Mouse (Mus musculus) induced T-regulatory cell, adult 2 months (primary cell): ENCODE data around the gene Stn1.
"Not testable (repeated sequence)": the region's sequence is repeated elsewhere in the genome, so short reads cannot be mapped to it uniquely, and the experiment has no call there.

Experiments used
- DNase-seq: peaks from one replicate; pipeline ENCODE4 v3.0.0-alpha.2; 2012; ENCODE audit warnings: low read depth

The Stn1 gene

DNA sequence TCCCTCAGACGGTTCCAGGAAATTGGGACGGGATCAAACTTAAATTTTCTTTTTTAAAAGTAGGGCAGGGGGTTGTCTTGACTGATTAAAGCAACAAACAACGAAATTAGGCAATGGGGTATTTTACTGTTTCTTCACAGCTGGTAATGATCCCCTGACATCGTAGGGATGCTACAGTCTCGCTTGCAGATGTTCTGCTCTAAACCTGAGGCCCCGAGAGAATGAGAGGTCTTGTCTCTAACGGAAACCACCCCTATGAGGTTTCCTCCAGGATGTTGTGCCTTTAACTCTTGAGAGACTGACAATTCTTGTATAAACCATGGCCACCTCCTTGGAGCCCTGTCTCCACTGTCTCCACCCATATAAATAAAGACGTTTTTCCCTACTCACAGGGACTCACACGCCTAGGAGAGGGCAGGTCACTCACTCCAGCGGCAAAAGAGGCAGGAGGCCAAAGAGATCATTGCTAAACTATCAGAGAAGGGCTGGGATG lies at the start of gene Stn1:
Stn1 (minus strand) TSS at position 208 of the 493 bp plus-strand sequence.
- DNase-seq, result peak; percentile 81

GRCm38 (mm10) chr19:47587009-47587408 lies 49.7 kb upstream of the Stn1 start:
- DNase-seq, result no peak

DNA sequence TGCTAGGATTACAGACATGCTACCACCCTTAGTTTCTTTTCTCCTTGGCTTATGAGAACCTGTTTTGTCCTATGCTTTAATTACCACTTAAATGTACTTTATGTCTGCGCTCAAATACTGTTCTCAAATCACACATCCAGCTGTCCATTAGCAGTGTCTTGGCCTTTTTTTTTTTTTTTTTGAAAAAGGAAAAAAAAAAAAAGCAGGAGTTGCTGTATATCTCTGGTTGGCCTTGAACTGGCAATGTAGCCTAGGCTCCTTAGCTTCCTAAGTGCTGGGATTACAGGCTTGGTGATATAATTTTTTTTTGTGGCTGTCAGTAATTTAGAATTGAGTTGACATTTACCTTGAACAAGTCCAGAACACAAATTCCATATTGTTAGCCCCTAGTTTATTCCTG lies 48.5 kb upstream of the Stn1 start:
- DNase-seq, result no peak

DNA sequence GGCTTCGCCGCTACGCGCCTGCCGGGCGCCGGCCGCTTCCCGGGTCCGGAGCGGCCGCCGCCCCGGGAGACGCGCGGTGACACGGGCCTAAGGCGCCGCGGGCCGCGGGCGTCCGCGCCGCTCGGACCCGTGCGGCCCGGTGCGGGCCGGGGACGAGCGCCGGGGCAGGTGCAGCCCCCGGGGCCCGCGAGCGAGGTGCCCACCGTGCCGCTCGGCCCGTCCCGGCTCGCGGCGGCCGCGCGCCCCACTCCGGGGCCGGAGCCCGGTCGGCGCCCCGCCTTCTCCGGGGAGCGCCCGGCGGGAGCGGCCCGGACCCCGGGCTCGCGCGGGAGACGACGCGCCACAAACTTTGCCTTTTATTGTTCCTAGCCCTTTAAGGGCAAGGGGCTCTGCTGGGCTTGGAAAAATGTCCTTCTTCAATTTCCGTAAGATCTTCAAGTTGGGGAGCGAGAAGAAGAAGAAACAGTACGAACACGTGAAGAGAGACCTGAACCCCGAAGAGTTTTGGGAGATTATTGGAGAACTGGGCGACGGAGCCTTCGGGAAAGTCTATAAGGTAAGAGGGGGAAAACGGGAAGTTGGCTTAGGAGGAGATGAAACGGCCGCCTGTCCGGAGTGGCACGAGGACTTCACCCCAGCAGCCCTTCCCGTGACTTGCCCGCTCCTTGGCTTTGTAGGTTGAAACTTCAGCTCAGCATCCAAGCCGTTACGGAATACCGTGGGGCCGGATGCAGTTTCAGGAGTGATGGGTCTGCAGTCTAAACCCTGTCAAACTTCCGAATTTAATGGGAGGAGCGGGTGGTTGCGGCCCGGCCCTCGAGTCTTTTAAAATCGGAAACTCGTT lies 42.7 kb upstream of the Stn1 start:
- peak; percentile 62 for DNase-seq

GRCm38 (mm10) chr19:47579225-47579787 lies 42.0 kb upstream of the Stn1 start, which contains the start of gene Slk:
Slk (plus strand) TSS chr19:47579678.
- peak; percentile 91 for DNase-seq

- DNase-seq, result no peak
Measured at GRCm38 (mm10) chr19:47578581-47579224, 41.4 kb upstream of the Stn1 start.

GRCm38 (mm10) chr19:47573718-47574117 lies 36.4 kb upstream of the Stn1 start:
- DNase-seq, result no peak

DNA sequence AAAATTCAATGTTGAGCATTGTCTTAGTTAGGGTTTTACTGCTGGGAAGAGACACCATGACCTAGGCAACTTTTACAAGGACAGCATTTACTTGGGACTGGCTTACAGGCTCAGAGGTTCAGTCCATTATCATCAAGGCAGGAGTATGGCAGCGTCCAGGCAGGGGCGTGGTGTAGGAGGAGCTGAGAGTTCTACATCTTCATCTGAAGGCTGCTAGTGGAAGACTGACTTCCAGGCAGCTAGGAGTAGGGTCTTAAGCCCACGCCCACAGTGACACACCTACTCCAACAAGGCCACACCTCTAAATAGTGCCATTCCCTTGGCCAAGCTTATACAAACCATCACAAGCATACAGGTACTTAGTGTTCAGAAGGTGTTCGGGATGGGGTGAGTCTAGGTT lies 34.7 kb upstream of the Stn1 start:
- not testable (repeated sequence) for DNase-seq

GRCm38 (mm10) chr19:47570042-47570441 lies 32.7 kb upstream of the Stn1 start:
- DNase-seq, result no peak

GRCm38 (mm10) chr19:47565994-47566393 lies 28.7 kb upstream of the Stn1 start:
- no peak for DNase-seq

- no peak for DNase-seq
Measured at GRCm38 (mm10) chr19:47565031-47565654, 27.8 kb upstream of the Stn1 start.

DNA sequence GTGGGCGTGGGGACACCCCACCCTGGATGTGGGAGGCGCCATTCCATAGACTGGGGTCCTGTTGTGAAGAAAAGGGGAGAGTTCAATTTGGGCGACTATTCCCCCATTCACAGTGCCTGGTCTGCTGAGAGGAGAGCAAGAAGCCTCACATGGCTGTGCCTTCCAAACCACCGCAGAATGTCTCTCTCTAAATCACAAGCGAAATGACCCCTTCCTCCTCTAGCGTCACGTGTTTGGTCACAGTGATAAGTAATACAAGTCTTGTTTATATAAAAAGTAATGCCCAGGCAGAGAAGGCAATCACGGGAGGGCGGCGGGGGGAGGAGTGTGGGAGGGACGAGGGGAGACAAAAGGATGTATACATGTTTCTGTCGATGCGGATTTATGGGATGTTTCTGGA lies 26.4 kb upstream of the Stn1 start:
- DNase-seq, result no peak

GRCm38 (mm10) chr19:47561996-47562441 lies 24.7 kb upstream of the Stn1 start:
- no peak for DNase-seq

- DNase-seq, result no peak
Measured at GRCm38 (mm10) chr19:47560544-47561161, 23.3 kb upstream of the Stn1 start.

DNA sequence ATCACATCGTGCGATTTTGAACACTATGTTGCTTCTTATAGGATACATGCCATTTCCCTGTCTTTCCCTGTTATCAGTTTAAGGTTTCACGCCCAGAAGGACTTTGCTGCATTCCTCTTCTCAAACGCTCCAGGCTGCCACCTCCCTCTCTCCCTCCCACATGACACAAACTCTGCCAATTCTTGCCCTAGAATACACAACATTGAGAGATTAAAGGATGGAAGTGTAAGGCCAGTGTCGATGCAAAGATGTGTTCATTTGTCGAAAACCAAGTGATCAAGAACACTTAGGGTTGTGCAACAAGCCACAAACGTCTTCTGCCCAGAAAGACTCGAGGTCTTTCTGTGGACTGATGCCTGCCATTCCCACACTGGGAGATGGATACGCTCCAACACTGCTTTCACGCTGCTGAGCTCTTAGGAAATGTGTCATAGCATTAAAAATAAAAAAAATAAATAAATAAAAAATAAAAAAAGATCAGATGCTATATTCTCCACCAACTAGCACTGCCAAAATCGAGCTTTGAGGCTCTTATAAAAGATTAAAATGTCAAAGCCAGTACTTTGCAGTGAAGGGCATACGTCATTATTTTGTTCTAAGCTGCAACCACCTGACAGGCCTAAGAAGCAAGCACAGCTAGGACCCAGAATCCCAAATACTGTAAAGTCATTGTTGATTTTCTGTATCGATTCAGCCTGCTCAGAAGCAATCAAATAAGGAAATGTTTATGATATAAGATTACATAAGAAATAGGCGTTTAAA lies 22.6 kb upstream of the Stn1 start:
- DNase-seq, result no peak

DNA sequence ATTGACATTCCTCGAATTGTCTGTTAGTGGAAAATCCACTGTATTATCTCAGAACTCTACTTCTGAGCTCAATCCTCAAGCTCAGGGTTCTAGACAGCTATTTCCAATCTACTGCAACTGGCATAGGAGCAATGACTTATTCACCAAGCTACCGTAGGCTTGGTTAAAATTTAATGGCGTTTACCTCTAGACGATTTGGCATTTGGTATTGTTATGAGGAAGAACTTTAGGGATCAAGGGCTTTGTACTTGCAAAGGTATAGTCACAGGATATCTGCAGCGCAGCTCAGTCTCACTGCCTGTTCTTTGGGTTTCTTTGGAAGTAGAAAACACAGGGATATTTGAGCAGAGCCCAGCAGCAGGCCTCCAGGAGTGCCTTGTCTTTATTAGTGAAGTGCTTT lies 21.8 kb upstream of the Stn1 start:
- DNase-seq, result no peak

DNA sequence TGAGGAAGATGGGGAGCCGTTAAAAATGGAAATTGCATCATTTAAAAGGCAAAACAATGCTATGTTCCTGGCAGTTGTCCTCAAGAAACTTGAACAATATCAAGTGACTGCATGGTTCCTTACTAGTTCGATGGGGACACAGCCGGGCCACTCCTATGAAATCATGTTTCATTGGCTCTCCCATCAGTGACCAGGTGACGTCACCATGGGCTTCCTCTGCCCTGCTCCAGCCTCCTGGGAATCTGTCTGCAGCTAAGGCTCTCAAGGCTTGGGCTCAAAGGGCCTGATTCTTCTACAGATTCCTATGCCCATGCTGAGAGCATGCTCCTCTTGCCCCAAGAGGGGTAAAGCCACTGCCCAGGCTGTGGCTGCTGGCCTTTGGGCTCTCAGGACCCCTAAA lies 12.3 kb upstream of the Stn1 start:
- DNase-seq, result no peak

GRCm38 (mm10) chr19:47549174-47549573 lies 11.9 kb upstream of the Stn1 start:
- DNase-seq, result no peak

DNA sequence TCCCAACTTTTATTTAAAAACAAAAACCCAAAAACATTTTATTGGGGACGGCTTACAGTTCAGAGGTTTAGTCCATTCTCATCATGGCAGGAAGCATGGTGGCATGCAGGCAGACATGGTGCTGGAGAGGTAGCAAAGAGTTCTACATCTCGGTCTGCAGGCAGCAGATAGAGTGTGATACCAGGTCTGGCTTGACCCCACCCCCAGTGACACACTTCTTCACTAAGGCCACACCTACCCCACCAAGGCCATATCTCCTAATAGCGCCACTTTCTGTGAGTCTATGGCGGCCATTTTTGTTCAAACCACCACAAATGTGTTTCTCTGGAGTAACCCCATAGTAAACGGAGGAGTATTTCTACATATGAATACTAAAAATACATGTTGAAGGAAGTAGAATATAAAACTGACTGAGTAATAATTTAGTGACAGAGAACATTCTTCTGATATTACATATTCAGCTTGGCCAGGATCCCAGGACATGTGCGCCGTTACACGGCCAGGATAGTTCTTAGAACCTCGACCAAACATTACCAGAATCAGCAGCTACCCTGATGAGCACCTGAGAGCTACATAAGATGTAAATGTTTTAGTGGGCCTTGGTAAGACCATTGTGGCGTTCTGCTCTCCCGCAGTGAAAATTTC lies 11.2 kb upstream of the Stn1 start:
- DNase-seq, result no peak

DNA sequence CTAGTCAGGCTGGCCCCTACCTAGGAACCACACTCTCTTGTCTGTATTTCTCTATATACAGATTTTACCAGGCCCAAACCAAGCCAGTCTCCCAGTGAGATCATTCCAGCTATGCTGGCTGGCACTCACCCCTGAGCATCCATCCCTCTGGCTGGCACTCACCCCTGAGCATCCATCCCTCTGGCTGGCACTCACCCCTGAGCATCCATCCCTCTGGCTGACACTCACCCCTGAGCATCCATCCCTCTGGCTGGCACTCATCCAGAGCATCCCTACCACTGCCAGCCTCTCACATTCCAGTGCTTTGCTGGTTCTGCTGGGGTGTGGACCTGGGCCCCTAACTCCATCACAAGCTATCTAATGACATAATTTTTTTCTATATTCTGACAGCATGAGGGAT lies 8.2 kb upstream of the Stn1 start:
- DNase-seq, result no peak

- DNase-seq, result no peak
Measured at GRCm38 (mm10) chr19:47545055-47545454, 7.7 kb upstream of the Stn1 start.
